Mouse (Mus musculus): ENCODE data around the gene Adad1. TPM values are rescaled to one million over a fixed set of nuclear protein-coding genes. Genes with fewer than 3 reads are reported as not detected.

Gene Adad1
- not detected for polyA plus RNA-seq (2017; shearing (Covaris generic))

DNA sequence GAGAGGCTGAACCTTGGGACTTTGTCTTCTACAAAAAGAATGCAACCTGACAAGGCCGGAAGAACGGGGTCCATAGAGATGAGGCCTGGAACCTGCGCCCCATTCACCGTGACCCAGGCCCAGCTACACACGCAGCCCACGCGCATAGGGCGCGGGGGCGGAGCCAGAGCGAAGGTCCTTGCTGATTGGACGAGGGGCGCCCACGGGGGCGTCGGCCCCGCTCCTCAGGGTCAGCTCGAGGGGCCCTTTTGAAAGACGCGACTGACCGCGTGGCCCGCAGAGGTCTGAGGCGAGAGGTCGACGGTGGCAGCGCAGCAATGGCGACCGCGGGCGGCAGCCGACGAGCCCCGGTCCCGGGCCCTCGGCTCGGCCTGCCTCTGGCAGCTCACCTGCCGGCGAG is at the start of gene Adad1:
Adad1 (plus strand) TSS at position 122 of the 400 bp plus-strand sequence.

DNA sequence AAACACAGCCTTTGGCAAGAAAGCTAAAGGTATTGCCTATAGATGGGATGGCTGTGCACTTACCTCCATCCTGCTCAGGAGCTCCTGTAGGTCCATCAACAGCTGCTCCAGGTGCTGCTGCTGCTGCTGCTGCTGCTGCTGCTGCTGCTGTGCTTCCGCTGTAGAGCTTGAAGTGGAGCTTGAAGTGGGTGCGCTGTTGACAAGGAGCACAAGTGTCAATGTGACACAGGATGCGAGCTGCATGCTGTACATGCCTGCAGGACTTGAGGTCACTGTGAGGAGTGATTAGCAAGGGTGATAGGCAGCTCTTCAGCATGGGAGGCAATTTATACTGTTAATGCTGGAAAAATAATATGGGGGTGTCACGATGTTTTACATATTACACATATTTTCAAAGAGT is 62.3 kb downstream of the Adad1 start, which contains the start of gene Il2:
Il2 (minus strand) TSS at position 305 of the 400 bp plus-strand sequence.

Other genes starting within 250 kb of the Adad1 start
- 346 TPM for gene 4932438A13Rik, start 200.4 kb upstream of the Adad1 start, polyA plus RNA-seq (2017; shearing (Covaris generic))
- gene Il2, start 62.4 kb downstream of the Adad1 start, polyA plus RNA-seq (2017; shearing (Covaris generic)): 2.1 TPM
- 7.4 TPM for gene Il21, start 169.1 kb downstream of the Adad1 start, polyA plus RNA-seq (2017; shearing (Covaris generic))
- 6.5 TPM for gene Bbs12, start 249.0 kb downstream of the Adad1 start, polyA plus RNA-seq (2017; shearing (Covaris generic))
- gene Cetn4, start 249.2 kb downstream of the Adad1 start, polyA plus RNA-seq (2017; shearing (Covaris generic)): 1.0 TPM